Mouse (Mus musculus) v-Abl transformed pro-B cells (cell line): ENCODE measurements around the gene Ces1b.

ENCODE experiments used
- in situ Hi-C, 2 experiments: fragments of 400-800 bp; cut with MboI; formaldehyde crosslinking; loops; one replicate each; pipeline ENCODE4 v1.15.1; 2025; ENCODE audit not compliant: unreplicated experiment in 2 of 2

The Ces1b gene

DNA sequence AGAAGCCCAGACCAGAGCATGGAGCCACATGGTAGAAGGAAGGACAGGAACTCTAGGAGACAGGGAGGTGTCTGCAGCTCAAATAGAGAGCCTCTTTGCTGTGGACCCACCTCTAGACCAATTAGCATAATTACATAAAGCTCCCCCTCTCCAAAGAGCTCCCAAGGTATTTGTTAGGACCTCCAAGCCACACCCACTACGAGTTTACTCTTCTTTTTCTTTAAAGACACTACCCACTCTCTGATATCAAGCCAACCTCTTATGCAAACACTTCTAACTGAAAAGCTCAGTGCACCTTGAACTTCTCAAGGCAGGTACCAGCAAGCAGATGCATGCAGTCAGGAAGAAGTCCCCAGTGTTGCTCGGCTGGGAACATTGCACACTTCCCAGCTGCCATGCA lies at the start of gene Ces1b:
Ces1b (minus strand) TSS at position 131 of the 400 bp plus-strand sequence.
- in situ Hi-C loops, result no loop called here

DNA sequence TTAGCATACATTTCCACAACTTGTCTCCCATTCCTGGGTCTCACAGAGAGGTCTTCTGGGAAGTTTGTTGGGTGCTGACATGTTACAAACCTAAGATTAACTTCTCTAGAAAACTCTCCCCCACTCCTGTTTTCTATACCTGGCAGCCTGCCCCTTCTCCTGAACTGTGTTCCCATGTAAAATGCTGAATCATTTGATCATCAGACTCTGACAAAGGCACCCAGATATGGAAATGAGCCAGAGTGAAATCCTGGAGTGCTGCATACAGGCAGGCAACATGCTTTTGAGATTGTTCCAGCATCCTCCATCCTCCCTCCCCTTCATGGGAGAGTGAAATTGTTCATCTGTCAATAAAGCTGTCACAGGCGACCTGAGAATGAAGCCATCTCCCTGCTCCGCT lies 46.7 kb upstream of the Ces1b start:
- in situ Hi-C loops, result loop anchor here in 1 of 2 experiments (25.0 kb wide), 1 partner anchor 1086 kb away; the partner anchor contains the start of gene Nup93

DNA sequence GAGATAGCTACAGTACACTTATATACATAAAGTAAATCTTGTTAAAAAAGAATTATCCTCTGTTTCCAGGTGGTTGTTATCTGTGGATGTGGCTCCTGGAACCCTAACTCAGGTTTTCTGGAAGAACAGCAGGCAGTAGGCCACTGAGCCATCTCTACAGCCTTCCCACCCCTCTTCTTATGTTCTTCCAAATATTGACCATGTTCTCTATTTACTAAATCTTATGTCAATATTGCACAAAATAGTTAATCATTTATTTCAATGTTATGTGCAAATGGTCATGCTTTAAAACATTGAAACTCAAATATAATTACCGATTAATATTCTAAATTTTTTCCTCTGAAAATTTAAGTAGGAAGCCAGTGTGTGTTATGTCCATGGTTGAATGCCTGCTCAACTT lies 42.2 kb upstream of the Ces1b start:
- in situ Hi-C loops, result no loop called here

DNA sequence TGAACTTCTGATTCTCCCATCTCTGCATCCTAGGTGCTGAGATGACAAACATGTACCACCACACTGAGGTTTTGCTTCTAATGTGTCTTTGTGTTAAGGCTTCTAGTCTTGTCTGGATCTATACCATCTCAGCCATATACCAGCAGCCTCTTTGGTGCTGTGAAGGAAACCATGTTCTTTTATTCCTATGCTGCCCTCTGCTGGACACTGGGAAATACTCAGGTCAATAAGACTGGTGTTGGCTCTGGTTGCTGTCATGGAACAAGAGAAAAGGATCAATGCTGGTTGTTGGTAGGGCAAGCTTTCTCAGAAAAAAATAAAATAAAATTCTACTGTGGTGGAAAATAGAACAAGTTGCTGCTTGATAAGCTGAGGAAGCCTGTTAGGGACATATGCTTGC lies 15.6 kb upstream of the Ces1b start:
- in situ Hi-C loops, result no loop called here

DNA sequence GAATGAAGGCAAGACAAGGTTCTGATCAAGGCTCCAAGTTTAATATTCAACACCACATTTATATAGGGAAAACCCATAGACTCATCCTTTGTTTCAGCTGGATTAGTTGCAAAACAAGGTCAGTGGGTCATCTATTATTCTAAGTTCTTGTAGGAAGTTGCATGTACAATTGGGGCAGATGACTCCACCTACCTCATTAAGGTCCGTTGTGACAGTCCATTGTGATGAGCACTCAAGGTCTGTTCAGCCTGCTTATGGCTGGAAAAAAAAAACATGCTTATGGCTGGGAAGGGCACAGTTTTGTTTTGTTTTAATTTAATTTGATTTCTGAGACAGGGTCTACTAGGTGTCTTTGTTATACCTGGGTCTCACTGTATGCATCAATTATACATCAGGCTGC lies 11.5 kb upstream of the Ces1b start:
- in situ Hi-C loops, result no loop called here

DNA sequence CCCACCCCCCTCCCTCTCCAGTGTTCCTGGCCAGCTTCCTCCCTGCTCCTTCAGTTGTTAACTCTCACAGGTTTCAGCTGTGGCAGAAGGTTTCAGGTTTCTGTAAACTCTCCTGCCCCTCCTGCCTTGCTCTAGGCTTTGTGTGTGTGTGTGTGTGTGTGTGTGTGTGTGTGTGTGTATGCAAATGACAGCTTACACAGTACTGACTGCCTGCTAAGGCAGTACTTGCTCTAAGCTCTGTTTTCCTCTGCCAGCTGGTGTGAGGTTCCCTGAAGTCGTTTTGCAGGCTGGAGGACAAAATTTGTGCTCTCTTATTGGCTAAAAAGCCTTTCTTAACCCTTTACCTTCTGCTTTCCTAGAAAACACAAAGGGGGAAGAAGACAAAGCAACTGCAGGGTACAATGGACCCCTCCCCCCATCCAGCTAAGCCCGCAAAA lies 8.9 kb upstream of the Ces1b start:
- in situ Hi-C loops, result no loop called here

DNA sequence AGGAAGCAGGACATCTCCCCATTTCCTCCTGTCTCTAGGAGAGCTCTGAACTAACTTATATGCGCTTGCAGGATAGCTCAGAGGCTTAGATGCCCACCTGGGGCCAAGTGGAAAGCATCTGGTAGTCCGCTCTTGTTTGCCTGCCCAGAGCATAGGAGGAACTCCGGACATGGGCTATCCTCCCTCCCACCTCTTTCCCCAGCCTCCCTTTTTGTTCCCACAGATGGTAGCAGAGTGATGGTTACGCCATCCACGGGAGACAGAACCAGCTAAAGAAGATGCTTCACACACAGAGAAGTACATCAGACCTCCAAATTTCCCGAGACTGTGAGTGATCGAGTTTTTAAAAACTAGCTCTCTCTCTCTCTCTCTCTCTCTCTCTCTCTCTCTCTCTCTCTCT lies 8.4 kb upstream of the Ces1b start:
- in situ Hi-C loops, result no loop called here

DNA sequence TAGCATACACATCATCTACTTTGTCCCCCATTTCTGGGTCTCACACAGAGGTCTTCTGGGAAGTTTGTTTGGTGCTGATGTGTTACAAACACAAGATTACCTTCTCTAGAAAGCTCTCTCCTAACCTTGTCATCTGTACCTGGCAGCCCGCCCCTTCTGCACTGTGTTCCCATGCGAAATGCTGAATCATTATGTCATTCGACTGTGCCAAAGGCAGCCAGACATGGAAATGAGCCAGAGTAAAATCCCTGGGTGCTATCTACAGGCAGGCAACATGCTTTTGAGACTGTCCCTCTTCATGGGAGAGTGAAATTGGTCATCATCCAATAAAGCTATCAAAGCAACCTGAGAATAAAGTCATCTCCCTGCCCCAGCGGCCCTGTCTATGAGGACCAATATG lies 4.6 kb downstream of the Ces1b start:
- in situ Hi-C loops, result no loop called here

DNA sequence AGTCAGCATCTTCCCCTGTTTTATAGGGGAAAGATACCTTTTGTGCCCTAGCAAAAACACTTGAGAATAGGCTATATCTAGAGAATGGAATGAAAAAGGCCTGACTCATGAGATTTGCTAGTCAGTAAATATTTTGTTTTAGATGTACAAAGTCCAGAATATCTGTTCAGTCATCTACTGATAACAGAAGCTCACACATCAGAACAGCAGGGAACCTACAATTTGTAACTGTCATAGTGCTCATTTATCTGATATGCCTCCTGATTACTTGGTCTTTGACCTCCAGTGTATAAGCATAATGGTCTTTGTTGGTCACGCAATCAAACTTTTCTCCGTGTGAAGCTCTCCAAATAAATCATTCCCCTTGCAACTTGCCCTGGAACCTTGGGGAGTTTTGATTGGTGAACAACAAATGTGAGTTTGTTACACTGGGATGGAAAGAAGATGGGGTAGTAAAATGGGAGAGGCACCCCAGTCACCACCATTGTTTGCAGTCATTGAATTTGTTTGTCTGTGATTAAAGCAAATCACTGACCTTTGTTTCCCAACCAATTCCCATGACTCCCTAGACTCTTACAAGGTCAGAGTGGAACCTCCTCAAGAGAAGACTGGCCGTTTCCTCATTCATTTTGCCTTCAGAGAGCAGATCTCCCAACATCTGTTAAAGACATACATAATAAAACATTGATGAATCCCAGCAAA lies 16.2 kb downstream of the Ces1b start:
- in situ Hi-C loops, result no loop called here

DNA sequence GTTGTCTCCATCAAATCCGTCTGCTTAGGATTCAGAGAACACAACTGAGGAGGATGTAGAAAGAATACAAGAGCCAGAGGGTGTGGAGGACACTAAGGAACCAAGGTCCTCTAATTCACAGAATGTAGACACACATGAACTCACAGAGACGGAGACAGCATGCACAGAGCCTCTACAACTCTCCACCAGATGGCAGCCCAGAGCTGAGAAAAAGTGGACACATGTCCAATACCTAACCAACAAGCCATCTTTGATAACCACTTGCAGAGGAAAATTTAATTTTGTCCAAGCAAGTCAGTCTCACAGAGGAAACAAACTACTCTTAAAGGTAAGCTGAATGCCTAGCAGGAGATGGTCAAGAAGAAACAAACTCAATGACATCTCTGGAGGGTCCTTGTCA lies 20.6 kb downstream of the Ces1b start:
- in situ Hi-C loops, result no loop called here

DNA sequence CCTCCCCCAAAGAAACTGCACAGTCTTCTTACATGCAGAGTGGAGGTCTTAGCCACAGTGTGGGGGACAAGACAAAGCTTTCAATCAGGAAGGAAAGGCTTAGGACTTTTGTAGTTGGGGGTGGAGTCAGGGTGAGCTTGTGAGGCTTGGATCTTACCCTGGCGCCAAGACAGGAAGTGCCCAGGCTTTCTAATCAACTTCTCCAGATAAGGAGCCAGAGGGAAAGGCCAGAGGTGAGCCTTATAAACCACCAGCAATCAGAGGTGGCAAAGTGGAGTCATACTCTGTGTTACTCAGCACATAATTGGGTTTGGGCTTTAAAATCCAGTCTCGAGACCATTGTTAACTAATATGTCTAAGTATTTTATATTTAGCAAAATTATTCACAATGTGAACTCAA lies 24.6 kb downstream of the Ces1b start:
- in situ Hi-C loops, result no loop called here

DNA sequence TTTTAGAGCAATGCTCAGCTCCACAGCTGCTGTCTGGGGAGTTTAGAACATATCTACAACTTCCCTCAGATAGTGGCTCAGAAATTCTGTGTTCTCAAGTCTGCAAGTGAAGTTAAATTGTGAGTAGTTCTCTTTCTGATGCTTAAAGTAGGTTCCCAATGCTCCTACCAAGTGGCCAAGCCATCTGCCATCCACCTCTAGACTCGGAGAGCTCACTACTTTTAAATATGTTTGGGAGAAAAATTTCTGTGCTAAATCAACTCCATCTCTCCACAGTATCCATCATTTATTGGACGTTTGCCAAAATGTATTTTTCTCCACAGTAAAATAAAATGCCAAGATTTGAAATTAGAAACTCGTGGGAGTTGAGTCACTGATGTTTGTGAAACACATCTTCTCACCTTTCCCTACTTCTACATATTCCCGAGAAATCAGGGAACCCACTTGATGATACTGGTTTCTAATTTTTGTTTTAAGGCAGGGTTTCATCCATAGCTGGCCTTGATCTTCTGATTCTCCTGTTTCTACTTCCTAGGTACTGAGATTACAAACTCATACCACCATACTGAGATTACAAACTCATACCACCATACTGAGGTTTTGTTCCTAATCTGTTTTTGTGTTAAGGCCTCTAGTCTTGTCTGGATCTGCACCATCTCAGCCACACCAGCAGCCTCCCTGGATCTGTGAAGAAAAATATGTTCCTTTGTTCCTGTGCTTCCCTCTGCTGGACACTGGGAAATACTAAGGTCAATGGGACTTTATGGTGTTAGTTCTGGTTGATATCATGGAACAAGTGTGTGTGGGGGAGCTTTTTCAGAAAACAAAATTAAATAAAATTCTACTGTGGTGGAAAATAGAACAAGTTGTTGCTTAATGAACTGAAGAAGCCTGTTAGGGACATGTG lies 31.1 kb downstream of the Ces1b start:
- in situ Hi-C loops, result no loop called here

DNA sequence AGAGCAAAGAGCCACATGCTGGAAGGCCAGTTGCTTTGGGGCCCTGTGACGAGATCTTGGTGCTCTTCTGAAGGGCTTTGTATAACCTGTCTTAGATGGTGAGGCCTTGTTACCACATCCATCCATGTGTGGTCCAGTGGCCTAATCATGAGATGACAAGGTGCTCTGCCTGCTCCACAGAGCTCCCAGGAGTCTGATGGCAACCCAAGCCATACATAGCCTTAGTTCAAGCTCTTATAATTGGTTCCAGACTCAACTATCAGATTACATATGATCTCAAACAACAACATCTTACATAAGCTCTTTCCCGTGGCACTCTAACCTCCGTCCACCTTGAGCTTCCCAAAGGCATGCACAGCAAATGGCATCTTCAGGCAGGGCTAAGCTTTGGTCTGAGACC lies 31.7 kb downstream of the Ces1b start, which contains the start of gene Ces1a:
Ces1a (minus strand) TSS at position 101 of the 400 bp plus-strand sequence.
- in situ Hi-C loops, result no loop called here

DNA sequence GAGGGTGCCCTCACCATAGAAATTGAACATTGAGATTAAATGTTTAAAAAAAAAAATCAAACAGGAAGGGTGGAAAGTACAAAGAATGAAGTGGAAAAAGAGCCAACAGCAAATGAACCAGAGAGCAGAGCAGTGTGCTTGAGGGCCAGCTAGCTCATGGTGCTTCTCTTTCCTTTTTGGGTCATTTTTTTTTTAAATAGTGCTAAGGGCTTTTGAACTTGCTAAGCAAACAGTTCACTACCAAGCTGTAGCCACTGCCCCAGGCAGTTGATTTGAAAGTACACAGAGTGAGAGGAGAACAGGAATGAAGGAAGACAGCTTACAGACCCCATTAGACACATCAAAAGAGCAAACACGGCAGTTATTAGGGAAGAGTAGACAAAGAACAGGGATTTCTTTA lies 36.7 kb downstream of the Ces1b start:
- in situ Hi-C loops, result no loop called here

DNA sequence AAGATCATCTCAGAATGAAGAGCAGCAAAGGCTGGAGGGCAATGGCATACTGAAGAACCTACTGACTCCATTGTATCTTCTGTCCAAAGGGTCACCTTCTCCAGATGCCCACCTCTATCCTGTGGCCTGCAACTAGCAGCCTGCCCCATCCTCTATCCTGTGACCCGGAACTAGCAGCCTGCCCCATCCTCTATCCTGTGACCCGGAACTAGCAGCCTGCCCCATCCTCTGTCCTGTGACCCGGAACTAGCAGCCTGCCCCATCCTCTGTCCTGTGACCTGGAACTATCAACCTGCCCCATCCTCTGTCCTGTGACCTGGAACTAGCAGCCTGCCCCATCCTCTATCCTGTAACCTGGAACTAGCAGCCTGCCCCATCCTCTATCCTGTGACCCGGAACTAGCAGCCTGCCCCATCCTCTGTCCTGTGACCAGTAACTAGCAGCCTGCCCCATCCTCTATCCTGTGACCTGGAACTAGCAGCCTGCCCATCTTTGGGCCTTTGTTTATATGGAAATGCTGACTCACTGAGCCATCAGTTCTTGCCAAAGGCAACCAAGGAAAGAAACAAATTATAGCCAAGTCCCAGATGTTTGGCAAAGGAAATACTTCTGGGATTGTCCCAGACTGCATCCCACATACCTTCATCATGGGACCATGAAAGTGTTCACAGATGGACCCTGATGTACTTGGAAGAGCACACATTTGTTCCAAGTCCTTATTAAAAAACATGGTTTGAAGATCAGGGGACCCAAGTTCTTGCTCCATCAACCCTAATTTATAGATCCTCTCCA lies 38.8 kb downstream of the Ces1b start:
- in situ Hi-C loops, result no loop called here

DNA sequence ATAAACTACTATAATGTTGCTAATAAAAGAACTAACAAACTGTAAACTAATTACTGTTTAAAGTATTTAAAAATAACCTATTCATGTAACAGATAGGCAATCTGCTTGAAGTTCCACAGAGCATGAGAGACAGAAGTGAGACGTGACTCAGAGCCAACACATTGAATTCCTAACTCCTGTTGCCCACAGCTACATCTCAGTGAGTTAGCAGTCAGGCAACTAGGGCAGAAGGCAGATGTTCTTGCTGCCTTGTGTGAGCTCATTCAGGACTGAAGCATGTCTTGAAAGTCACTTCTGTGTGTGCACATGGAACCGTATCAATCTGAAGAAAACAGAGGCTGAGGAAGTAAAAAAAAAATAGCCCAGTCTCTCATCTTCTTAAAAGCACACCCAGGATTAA lies 39.6 kb downstream of the Ces1b start:
- in situ Hi-C loops, result no loop called here

DNA sequence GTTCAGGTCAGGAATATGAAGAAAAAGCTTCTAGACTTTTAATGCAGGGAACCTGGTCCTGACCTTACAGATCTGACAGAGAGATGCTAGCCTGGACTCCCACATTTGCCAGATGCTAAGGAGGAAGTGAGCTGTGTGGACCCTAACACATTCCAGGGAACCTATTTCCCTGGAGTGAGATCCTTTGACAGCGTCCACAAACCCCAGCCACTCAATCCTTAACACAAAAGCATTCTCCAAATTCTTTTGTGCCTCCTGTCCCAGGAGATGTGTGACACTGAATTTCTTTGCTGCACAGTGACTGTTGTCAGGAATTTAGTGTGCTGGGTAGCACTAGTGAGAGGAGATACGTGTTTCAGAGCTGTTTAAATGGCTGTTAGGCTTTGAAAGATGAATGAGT lies 41.0 kb downstream of the Ces1b start:
- in situ Hi-C loops, result no loop called here

DNA sequence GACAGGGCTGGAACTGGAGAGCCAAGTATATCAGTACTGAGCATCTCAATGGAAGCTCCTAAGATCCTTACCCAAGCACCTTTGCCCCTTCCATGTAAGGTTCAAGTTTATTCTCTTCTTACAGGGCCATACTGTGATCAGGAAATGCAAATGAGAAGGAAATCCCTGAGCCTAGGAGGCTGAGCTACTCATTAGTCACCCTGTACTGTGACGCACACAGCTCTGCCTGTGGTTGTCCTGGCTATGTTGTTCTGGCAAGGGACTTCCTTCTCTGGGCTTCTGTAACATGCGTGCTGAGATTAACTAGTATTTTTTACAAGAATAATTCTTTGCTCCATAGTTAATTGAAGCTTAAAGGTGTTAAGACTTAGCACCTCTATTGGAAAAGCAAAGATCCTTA lies 49.2 kb downstream of the Ces1b start:
- in situ Hi-C loops, result no loop called here

DNA sequence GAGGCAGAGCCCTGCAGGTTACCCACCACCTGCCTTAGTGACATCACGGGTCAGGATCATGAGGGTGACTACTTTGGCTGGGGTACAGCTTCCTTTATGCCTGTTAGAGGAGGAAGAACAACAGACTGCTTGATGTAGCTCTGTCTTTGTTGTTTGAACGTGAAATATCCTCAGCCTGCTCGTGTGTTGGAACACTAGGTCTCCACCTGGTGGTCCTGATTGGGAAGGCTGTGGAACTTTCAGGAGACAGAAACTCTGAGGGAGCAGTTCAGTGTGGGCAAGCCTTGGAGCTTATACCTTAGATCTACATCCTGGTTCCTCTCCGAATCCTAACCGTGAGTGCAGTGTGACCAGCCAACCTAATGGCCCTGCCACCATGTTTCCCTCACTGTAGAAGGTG lies 58.1 kb downstream of the Ces1b start:
- in situ Hi-C loops, result no loop called here

DNA sequence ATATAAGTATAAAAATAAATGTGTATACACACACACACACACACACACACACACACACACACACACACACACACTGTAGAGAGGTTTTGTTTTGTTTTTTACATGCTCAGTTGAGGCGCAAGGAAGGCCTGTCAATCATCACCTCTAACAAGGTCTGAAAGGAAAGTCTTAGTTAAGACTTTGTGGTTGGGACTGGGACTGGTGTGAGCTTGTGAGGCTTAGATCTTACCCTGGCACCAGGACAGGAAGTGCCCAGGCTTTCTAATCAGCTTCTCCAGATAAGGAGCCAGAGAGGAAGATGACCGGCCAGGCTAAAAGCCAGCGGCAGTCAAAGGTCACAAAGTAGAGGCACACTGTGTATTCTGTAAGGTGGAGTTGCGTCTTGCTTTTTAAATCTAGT lies 65.5 kb downstream of the Ces1b start:
- in situ Hi-C loops, result loop anchor here (5.0 to 10.0 kb wide), 4 partner anchors 1041 to 1489 kb away; no protein-coding TSS in a partner anchor

DNA sequence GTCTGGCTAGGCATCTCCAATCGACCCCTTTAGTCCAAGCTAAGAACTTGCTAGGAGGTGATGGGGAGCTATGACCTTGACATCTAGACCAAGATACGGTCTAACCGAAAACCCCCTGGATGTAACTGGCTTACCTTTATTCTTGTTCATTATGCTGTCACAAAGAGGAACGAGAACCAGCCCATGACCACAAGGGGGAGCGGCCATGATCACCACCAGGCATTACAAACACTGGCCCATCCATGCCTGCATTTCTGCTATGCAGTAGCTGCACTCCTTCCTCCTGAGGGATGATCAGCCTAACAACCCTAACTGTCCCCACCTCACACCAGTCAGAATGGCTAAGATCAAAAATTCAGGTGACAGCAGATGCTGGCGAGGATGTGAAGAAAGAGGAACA lies 67.6 kb downstream of the Ces1b start:
- in situ Hi-C loops, result loop anchor here (5.0 to 10.0 kb wide), 4 partner anchors 1043 to 1487 kb away; no protein-coding TSS in a partner anchor
